Mouse (Mus musculus) C2C12 (cell line): ENCODE results near the gene Msmb.

ENCODE experiments used
- CEBPB ChIP-seq: IDR thresholded peaks from one replicate; pipeline ENCODE4 v1.6.1; 2011; ENCODE audit warnings: low read depth, mild to moderate bottlenecking, control low read depth, moderate library complexity
- CTCF ChIP-seq: IDR thresholded peaks from one replicate; pipeline ENCODE4 v1.5.1; 2011; ENCODE audit not compliant: control insufficient read depth, insufficient read depth, insufficient read length
- FOSL1 ChIP-seq: IDR thresholded peaks from one replicate; pipeline ENCODE4 v1.8.0; 2011; ENCODE audit warnings: mild to moderate bottlenecking, low read length; ENCODE audit not compliant: poor library complexity, insufficient read depth, severe bottlenecking
- MAX ChIP-seq: IDR thresholded peaks from one replicate; pipeline ENCODE4 v1.6.1; 2011; ENCODE audit warnings: mild to moderate bottlenecking, control low read depth
- MYOD1 ChIP-seq: IDR thresholded peaks from one replicate; pipeline ENCODE4 v1.6.1; 2011; ENCODE audit warnings: low read depth; ENCODE audit not compliant: control insufficient read depth, insufficient read length
- USF1 ChIP-seq: IDR thresholded peaks from one replicate; pipeline ENCODE4 v1.6.1; 2011; ENCODE audit warnings: low read depth, mild to moderate bottlenecking, control low read depth, moderate library complexity

DNA sequence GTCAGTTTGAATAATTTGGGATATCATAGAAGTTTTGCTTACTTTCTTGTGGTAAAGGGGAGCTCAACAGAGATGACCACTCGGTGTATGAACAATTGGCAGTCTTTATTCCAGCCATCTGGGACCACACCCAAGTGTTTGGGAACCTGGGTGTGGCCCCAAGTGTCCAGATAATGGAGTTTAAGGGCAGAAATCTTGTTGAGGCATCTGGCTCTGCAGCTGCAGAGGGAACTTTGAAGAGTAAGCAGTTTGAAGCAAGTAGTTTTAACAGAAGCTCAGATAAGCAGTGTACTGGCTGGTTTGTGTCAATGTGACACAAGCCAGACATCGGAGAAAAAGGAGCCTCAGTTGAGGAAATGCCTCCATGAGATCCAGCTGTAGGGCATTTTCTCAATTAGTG lies 7.5 kb upstream of the Msmb start:
- TF ChIP-seq CTCF (no peak), USF1 (no peak), CEBPB (no peak), MAX (no peak), FOSL1 (no peak), MYOD1 (no peak)
